Mouse (Mus musculus): Measurements from ENCODE around the gene Ggt7.
"Not testable (repeated sequence)": the region's sequence is repeated elsewhere in the genome, so short reads cannot be mapped to it uniquely, and the experiment has no call there.

Ggt7 gene

GRCm38 (mm10) chr2:155517455-155518423 is at the start of gene Ggt7, which contains the start of gene Acss2:
Ggt7 (minus strand) TSS chr2:155518237.
Acss2 (plus strand) TSS chr2:155517948.
- DNase-seq (ENCODE audit: low spot score), result peak; percentile 96

- no peak for DNase-seq (ENCODE audit: low spot score)
Measured at GRCm38 (mm10) chr2:155567751-155568150, 49.7 kb upstream of the Ggt7 start.

- DNase-seq (ENCODE audit: low spot score), result no peak
Measured at GRCm38 (mm10) chr2:155562934-155563333, 44.9 kb upstream of the Ggt7 start.

- no peak for DNase-seq (ENCODE audit: low spot score)
Measured at GRCm38 (mm10) chr2:155562209-155562608, 44.2 kb upstream of the Ggt7 start.

GRCm38 (mm10) chr2:155554426-155554985 is 36.5 kb upstream of the Ggt7 start:
- DNase-seq (ENCODE audit: low spot score), result no peak

- no peak for DNase-seq (ENCODE audit: low spot score)
Measured at GRCm38 (mm10) chr2:155552949-155553354, 34.9 kb upstream of the Ggt7 start.

- DNase-seq (ENCODE audit: low spot score), result no peak
Measured at GRCm38 (mm10) chr2:155552336-155552735, 34.3 kb upstream of the Ggt7 start.

GRCm38 (mm10) chr2:155546955-155547354 is 28.9 kb upstream of the Ggt7 start:
- no peak for DNase-seq (ENCODE audit: low spot score)

GRCm38 (mm10) chr2:155540822-155541458 is 22.9 kb upstream of the Ggt7 start:
- DNase-seq (ENCODE audit: low spot score), result no peak

- DNase-seq (ENCODE audit: low spot score), result no peak
Measured at GRCm38 (mm10) chr2:155539696-155540095, 21.7 kb upstream of the Ggt7 start.

- not testable (repeated sequence) for DNase-seq (ENCODE audit: low spot score)
Measured at GRCm38 (mm10) chr2:155538463-155539057, 20.5 kb upstream of the Ggt7 start.

- no peak for DNase-seq (ENCODE audit: low spot score)
Measured at GRCm38 (mm10) chr2:155537761-155538462, 19.9 kb upstream of the Ggt7 start.

GRCm38 (mm10) chr2:155536292-155536691 is 18.3 kb upstream of the Ggt7 start:
- no peak for DNase-seq (ENCODE audit: low spot score)

GRCm38 (mm10) chr2:155527367-155527766 is 9.3 kb upstream of the Ggt7 start:
- no peak for DNase-seq (ENCODE audit: low spot score)

GRCm38 (mm10) chr2:155524378-155524777 is 6.3 kb upstream of the Ggt7 start:
- no peak for DNase-seq (ENCODE audit: low spot score)

- DNase-seq (ENCODE audit: low spot score), result no peak
Measured at GRCm38 (mm10) chr2:155523706-155524105, 5.7 kb upstream of the Ggt7 start.

GRCm38 (mm10) chr2:155518531-155519270 is 664 bp upstream of the Ggt7 start:
- DNase-seq (ENCODE audit: low spot score), result no peak

- DNase-seq (ENCODE audit: low spot score), result peak; percentile 89
Measured at GRCm38 (mm10) chr2:155515941-155516340, 2.1 kb downstream of the Ggt7 start.

- DNase-seq (ENCODE audit: low spot score), result peak; percentile 49
Measured at GRCm38 (mm10) chr2:155514666-155515065, 3.4 kb downstream of the Ggt7 start.

- DNase-seq (ENCODE audit: low spot score), result no peak
Measured at GRCm38 (mm10) chr2:155513543-155513942, 4.5 kb downstream of the Ggt7 start.

GRCm38 (mm10) chr2:155512479-155512878 is 5.6 kb downstream of the Ggt7 start:
- no peak for DNase-seq (ENCODE audit: low spot score)

Data from layer of hippocampus, adult 9-10 months (tissue).